Mouse (Mus musculus): ENCODE measurements around the gene Morn3.

- no peak for TF ChIP-seq CTCF (IDR thresholded peaks at IDR 0.05; ENCODE audit: low read depth, low read length)
- no peak for TF ChIP-seq GATA1 (IDR thresholded peaks at IDR 0.05; ENCODE audit: borderline replicate concordance, low read length)
- no peak for TF ChIP-seq POLR2AphosphoS5 (IDR thresholded peaks at IDR 0.05; ENCODE audit: insufficient replicate concordance, low read depth, low read length)
Observed at GRCm38 (mm10) chr5:123076419-123077281, 29.8 kb upstream of the Morn3 start.

Data from G1E (cell line).